Mouse (Mus musculus): Measurements from ENCODE around the gene Aldh8a1.

The Aldh8a1 gene

GRCm38 (mm10) chr10:21420457-21421424 is 43.6 kb downstream of the Aldh8a1 start:
- peak; percentile 78 for DNase-seq

- DNase-seq, result peak; percentile 29
These were observed 49.4 kb downstream of the Aldh8a1 start for GRCm38 (mm10) chr10:21426515-21426914.

- no peak for DNase-seq
These were observed 50.9 kb downstream of the Aldh8a1 start for GRCm38 (mm10) chr10:21427996-21428395.

DNA sequence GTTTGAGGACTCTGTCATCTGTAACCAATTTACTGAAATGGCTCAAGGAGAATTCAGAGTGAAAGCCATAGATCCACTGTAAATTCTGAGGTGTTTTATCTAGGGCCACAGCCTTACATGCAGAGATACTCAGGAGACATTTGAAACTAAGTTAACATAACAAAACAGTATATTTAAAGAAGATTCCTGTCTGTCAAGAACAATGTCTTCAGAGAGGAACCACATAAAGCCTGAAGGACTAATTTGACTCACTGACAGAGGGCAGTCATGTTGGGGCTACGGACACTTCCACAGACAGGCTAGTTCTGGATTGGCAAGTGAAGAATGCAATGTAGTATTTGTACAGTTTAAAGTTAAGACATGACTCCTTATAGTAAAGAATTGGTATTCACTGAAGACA is 62.2 kb downstream of the Aldh8a1 start:
- DNase-seq, result no peak

DNA sequence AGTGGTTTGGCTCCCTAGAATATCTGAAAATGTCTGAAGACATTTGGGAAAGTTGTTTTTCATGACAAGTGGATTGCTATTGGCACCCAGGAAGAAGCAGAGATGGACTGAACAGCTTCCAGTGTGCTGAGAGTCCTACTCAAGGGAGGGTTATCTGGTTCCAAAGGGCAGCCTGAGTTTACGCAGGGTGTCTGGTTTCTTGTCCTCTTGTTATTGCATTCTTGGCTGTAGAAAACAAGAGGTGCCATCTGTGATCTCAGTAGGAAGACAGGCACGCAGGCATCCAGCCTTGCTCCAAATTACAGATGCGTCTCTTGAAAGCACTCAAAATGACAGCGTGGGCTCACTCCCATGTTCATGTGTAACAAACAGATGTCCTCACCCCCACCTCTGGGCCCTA is 63.9 kb downstream of the Aldh8a1 start:
- no peak for DNase-seq

DNA sequence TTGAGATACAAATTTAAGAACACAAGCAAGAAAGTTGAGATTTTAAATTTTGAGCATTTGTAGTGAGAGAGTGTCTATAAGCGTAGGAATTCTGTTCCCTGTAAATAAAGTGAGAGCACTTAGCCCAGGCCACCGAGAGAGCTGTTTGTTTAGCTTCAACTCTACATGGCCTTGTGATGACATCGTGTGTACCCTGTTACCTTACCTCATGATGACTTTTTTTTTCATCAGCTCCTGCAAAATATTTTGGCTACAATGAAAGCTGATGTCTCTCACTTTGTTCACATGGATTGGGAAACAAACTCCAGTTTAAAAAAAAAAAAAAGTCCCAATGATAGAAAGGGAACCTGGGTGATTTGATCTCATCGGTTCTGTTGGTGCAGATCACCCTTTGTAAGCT is 64.6 kb downstream of the Aldh8a1 start:
- no peak for DNase-seq

GRCm38 (mm10) chr10:21443646-21444324 is 66.7 kb downstream of the Aldh8a1 start:
- DNase-seq, result peak; percentile 62

DNA sequence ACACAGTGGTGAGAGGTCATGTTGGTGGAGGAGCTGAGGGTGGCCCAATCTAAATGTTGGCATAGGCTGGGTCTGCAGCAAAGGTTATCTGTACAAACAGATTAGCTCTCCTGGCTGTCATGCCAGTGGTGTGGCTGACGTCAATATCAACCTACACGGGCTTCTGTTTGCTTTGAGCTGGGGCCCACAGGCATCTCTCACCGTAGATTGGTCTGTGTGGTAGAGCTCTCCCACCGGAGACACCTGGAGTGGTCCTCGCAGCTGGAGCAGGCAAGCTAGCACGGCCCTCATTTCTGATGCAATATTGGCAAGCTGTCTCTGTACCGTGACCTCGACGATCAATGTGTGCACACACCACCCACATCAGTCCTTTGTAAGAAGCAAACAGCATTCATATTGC is 67.3 kb downstream of the Aldh8a1 start:
- no peak for DNase-seq
